Mouse (Mus musculus): ENCODE data around the gene Snx29. TPM values are rescaled to one million over a fixed set of nuclear protein-coding genes. Genes with fewer than 3 reads are reported as not detected.
"Not testable (repeated sequence)": the region's sequence is repeated elsewhere in the genome, so short reads cannot be mapped to it uniquely, and the experiment has no call there.

Gene Snx29
- polyA plus RNA-seq, 1 experiment from 2014 or later: 19.8 TPM

DNA sequence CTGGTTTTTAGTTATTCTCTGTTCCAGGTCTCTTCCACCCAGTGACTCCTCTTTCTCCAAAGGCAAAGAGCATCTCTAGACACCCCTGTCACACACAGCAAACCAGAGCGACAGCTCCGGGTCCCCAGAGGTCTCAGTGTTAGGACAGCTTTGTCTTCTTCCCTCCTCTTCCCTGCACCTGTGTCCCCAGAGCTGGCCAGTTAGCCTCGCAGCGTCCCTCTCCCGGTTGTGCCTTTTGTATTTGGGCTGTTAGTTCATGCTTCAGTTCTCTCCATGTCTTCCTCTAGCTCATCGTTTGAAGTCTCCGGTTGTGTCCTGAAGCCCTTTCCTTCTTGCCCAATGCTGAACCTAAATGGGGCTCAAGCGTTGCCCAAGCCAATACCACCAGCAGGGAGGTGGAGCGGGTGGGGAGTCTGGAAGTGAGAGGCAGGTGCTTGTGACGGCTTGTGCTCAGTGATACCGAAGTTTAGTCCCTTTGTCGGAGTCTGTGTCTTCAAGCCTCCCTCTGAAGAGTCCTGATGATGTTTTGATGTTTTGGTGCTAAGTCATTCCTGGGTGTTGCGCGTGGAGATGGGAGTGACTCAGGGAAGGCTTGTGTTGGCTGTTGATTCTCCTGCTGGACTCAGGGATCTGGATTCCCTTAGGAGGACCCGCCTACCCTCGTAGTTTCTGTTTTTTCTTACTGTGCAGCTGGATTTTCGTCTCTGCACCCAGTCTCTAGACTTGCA is 780 bp downstream of the Snx29 start:
- Histone ChIP-seq H3K4me3 (ENCODE audit: inconsistent target) (peak overlapping the region; percentile 92), H3K27ac (peak overlapping the region; percentile 84), H3K79me2 (ENCODE audit: inconsistent target) (peaks cover 56% of the 10 kb centered on the region), H3K36me3 (ENCODE audit: inconsistent target) (no peaks in the 10 kb centered on the region)
- WGBS (ENCODE audit: missing documents): 13% methylated on average over 17 of the region's 17 CpGs

GRCm38 (mm10) chr16:11330081-11330800 is 7.5 kb downstream of the Snx29 start:
- Histone ChIP-seq H3K4me3 (ENCODE audit: inconsistent target) (no peak overlapping the region), H3K36me3 (ENCODE audit: inconsistent target) (peaks cover 7% of the 10 kb centered on the region; the same call in 1 of the 2 replicates), H3K27ac (no peak overlapping the region), H3K79me2 (ENCODE audit: inconsistent target) (peaks cover 80% of the 10 kb centered on the region)
- 65% methylated on average over 3 of the region's 3 CpGs for WGBS (ENCODE audit: missing documents)

- WGBS (ENCODE audit: missing documents): 88% methylated on average over 1 of the region's 1 CpGs
- Histone ChIP-seq H3K79me2 (ENCODE audit: inconsistent target) (peaks cover 72% of the 10 kb centered on the region), H3K27ac (no peak overlapping the region), H3K4me3 (ENCODE audit: inconsistent target) (no peak overlapping the region), H3K36me3 (ENCODE audit: inconsistent target) (peaks cover 7% of the 10 kb centered on the region; the same call in 1 of the 2 replicates)
Observed at GRCm38 (mm10) chr16:11331030-11331429, 8.3 kb downstream of the Snx29 start.

GRCm38 (mm10) chr16:11343292-11343815 is 20.6 kb downstream of the Snx29 start:
- 60% methylated on average over 4 of the region's 4 CpGs for WGBS (ENCODE audit: missing documents)
- H3K36me3 ChIP-seq (ENCODE audit: inconsistent target): no peaks in the 10 kb centered on the region
- no peak overlapping the region for H3K4me3 ChIP-seq (ENCODE audit: inconsistent target)
- H3K79me2 ChIP-seq (ENCODE audit: inconsistent target): peaks cover 37% of the 10 kb centered on the region; the same call in 1 of the 2 replicates
- peak overlapping the region; percentile 99 for H3K27ac ChIP-seq

DNA sequence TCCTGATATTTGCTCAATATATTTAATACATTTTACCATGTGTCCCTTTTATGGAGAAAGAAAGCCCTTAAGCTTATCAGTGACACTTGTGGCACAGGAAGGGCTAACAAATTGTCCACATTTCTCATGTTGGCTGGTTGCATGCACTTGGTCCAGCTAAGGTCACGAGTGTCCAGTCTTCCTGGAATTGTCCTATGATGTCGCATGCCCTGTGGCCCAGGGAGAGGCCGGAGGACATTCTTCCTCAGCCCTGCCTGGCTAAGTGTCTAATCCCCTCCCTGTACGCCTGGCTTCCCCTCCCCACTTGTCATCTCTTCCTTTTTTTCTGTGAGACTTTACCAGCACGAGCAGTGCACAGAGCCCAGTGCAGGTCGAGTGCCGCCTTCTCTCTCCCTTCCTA is 29.2 kb downstream of the Snx29 start:
- Histone ChIP-seq H3K4me3 (ENCODE audit: inconsistent target) (no peak overlapping the region), H3K27ac (no peak overlapping the region), H3K79me2 (ENCODE audit: inconsistent target) (no peaks in the 10 kb centered on the region), H3K36me3 (ENCODE audit: inconsistent target) (peaks cover 30% of the 10 kb centered on the region; the same call in 1 of the 2 replicates)
- 71% methylated on average over 7 of the region's 7 CpGs for WGBS (ENCODE audit: missing documents)

- peaks cover 30% of the 10 kb centered on the region for H3K36me3 ChIP-seq (ENCODE audit: inconsistent target)
- 98% methylated on average over 5 of the region's 5 CpGs for WGBS (ENCODE audit: missing documents)
- no peak overlapping the region for H3K27ac ChIP-seq
- no peaks in the 10 kb centered on the region for H3K79me2 ChIP-seq (ENCODE audit: inconsistent target)
- H3K4me3 ChIP-seq (ENCODE audit: inconsistent target): no peak overlapping the region
Observed at GRCm38 (mm10) chr16:11359173-11359572, 36.5 kb downstream of the Snx29 start.

- Histone ChIP-seq H3K27ac (no peak overlapping the region), H3K79me2 (ENCODE audit: inconsistent target) (no peaks in the 10 kb centered on the region), H3K36me3 (ENCODE audit: inconsistent target) (peaks cover 25% of the 10 kb centered on the region), H3K4me3 (ENCODE audit: inconsistent target) (no peak overlapping the region)
- WGBS (ENCODE audit: missing documents): 100% methylated on average over 5 of the region's 10 CpGs
Observed at GRCm38 (mm10) chr16:11359919-11360318, 37.2 kb downstream of the Snx29 start.

GRCm38 (mm10) chr16:11360576-11360975 is 37.9 kb downstream of the Snx29 start:
- not testable (repeated sequence) for H3K79me2 ChIP-seq (ENCODE audit: inconsistent target); H3K27ac ChIP-seq; H3K4me3 ChIP-seq (ENCODE audit: inconsistent target)
- WGBS (ENCODE audit: missing documents): 100% methylated on average over 1 of the region's 2 CpGs
- peaks cover 20% of the 10 kb centered on the region for H3K36me3 ChIP-seq (ENCODE audit: inconsistent target)

DNA sequence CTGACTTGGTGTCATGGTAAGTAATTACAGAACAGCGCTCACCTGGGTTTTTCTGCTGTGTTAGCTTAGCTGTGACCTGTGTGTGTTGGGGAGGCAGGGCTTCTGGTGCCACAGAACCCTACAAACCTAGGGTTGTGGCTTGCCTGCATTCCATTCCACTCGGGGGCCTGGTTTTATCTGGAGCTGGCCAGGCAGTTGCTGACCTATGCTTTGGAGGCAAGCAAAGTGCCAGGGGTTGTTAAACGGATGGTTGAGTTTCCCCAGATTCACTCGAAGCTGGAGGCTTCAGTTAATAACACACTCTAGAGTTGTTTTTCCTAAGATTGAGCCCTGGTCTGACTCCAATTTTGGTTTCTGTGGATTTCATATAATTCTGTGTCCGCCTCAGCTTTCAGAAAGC is 42.9 kb downstream of the Snx29 start:
- no peaks in the 10 kb centered on the region for H3K79me2 ChIP-seq (ENCODE audit: inconsistent target)
- peaks cover 33% of the 10 kb centered on the region; the same call in 1 of the 2 replicates for H3K36me3 ChIP-seq (ENCODE audit: inconsistent target)
- H3K4me3 ChIP-seq (ENCODE audit: inconsistent target): no peak overlapping the region
- no peak overlapping the region for H3K27ac ChIP-seq
- 90% methylated on average over 4 of the region's 5 CpGs for WGBS (ENCODE audit: missing documents)

DNA sequence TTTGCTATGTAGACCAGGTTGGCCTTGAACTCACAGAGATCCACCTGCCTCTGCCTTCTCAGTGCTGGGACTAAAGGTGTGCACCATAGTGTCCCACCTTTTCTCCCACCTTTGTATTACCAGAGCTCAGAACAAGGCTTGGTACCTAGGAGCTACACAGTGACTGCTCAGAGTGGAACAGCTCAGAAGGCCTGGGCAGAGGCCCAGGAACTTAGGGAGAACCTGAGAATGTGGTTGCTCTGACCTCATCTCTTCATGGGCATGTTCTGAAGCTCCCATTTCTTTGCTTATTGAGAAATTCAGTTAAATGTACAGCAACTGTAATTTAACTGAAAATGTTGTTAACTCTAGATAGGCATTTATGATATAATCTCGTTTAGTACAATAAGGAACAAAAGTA is 44.1 kb downstream of the Snx29 start:
- WGBS (ENCODE audit: missing documents): 100% methylated on average over 1 of the region's 1 CpGs
- H3K36me3 ChIP-seq (ENCODE audit: inconsistent target): peaks cover 33% of the 10 kb centered on the region; the same call in 1 of the 2 replicates
- no peaks in the 10 kb centered on the region for H3K79me2 ChIP-seq (ENCODE audit: inconsistent target)
- H3K4me3 ChIP-seq (ENCODE audit: inconsistent target): no peak overlapping the region
- no peak overlapping the region for H3K27ac ChIP-seq

- WGBS (ENCODE audit: missing documents): 92% methylated on average over 3 of the region's 3 CpGs
- no peaks in the 10 kb centered on the region for H3K79me2 ChIP-seq (ENCODE audit: inconsistent target)
- peaks cover 40% of the 10 kb centered on the region; the same call in 1 of the 2 replicates for H3K36me3 ChIP-seq (ENCODE audit: inconsistent target)
Observed at GRCm38 (mm10) chr16:11368412-11368811, 45.7 kb downstream of the Snx29 start.

DNA sequence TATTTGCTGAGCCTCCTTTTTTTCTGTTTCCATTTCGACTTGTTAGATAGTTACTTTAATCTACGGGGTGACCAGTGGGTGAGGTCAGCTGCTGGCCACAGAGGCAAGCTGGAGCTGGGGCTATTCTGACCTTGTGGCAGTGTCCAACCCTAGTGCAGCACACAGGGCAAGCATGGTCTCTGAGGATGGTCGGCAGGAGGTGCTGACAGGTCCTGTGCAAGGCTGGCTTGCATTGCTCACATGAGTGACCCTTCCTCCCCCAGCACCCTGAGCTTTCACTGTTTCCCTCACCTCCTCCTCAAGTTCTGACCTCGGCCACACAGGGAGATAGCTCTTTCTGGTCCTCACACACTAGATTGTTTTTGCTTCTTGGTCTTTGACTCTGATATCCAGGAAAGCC is 46.5 kb downstream of the Snx29 start:
- no peak overlapping the region for H3K4me3 ChIP-seq (ENCODE audit: inconsistent target)
- H3K79me2 ChIP-seq (ENCODE audit: inconsistent target): no peaks in the 10 kb centered on the region
- WGBS (ENCODE audit: missing documents): 90% methylated on average over 4 of the region's 4 CpGs
- no peak overlapping the region for H3K27ac ChIP-seq
- H3K36me3 ChIP-seq (ENCODE audit: inconsistent target): peaks cover 35% of the 10 kb centered on the region; the same call in 1 of the 2 replicates

More at GRCm38 (mm10) chr16:11368412-11368811, 45.7 kb downstream of the Snx29 start:
- no peak overlapping the region for H3K27ac ChIP-seq
- no peak overlapping the region for H3K4me3 ChIP-seq (ENCODE audit: inconsistent target)

- peaks cover 34% of the 10 kb centered on the region; the same call in 1 of the 2 replicates for H3K36me3 ChIP-seq (ENCODE audit: inconsistent target)
- no peak overlapping the region for H3K4me3 ChIP-seq (ENCODE audit: inconsistent target)
- H3K79me2 ChIP-seq (ENCODE audit: inconsistent target): no peaks in the 10 kb centered on the region
- WGBS (ENCODE audit: missing documents): 25% methylated on average over 1 of the region's 1 CpGs
- no peak overlapping the region for H3K27ac ChIP-seq
Observed at GRCm38 (mm10) chr16:11369642-11370041, 46.9 kb downstream of the Snx29 start.

GRCm38 (mm10) chr16:11370132-11370544 is 47.4 kb downstream of the Snx29 start:
- no peak overlapping the region for H3K4me3 ChIP-seq (ENCODE audit: inconsistent target)
- H3K36me3 ChIP-seq (ENCODE audit: inconsistent target): peaks cover 34% of the 10 kb centered on the region; the same call in 1 of the 2 replicates
- no peak overlapping the region for H3K27ac ChIP-seq
- 66% methylated on average over 7 of the region's 7 CpGs for WGBS (ENCODE audit: missing documents)
- H3K79me2 ChIP-seq (ENCODE audit: inconsistent target): no peaks in the 10 kb centered on the region

DNA sequence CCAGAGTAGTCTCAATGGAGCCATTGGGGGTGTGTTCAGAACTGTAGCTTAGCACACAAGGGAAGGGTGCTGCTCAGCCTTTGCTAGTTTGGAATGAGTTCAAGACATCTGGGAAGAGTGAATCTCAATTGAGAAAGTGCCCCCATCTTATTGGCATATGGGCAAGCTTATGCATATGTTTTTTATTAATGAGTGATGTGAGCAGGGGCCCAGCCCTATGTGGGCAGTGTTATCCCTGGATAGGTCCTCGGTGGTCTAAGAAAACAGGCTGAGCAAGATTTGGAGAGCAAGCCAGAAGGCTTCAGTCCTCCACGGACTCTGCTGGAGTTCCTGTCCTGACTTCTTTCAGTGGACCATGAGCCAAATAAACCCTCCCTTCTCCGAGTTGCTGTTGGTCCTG is 56.6 kb downstream of the Snx29 start:
- Histone ChIP-seq H3K79me2 (ENCODE audit: inconsistent target) (peaks cover 22% of the 10 kb centered on the region; the same call in 1 of the 2 replicates), H3K27ac (no peak overlapping the region), H3K4me3 (ENCODE audit: inconsistent target) (no peak overlapping the region), H3K36me3 (ENCODE audit: inconsistent target) (peaks cover 26% of the 10 kb centered on the region; the same call in 1 of the 2 replicates)
- WGBS (ENCODE audit: missing documents): 95% methylated on average over 3 of the region's 3 CpGs
